Mouse (Mus musculus): Measurements from ENCODE around the gene Shc4.

GRCm38 (mm10) chr2:125620213-125620907, 103.6 kb downstream of the Shc4 start:
- TF ChIP-seq CTCF (IDR thresholded peaks at IDR 0.05; ENCODE audit: low read depth, low read length) (no peak), POLR2A (IDR thresholded peaks at IDR 0.05; ENCODE audit: extremely low read depth, insufficient read depth, low read length) (no peak)

Measured in liver, adult 2 months (tissue).